Mouse (Mus musculus) bone marrow, adult 2 months (tissue): ENCODE measurements around the gene Clip2.

Experiments used
- CTCF ChIP-seq: fragments of 200-500 bp; IDR thresholded peaks from 2 replicates; pipeline ENCODE4 v1.5.1; 2011; ENCODE audit warnings: low read length, control low read depth; ENCODE audit not compliant: control insufficient read depth, insufficient read depth
- POLR2A ChIP-seq: fragments of 200-500 bp; IDR thresholded peaks from 2 replicates; pipeline ENCODE4 v1.6.1; 2011; ENCODE audit warnings: low read depth, mild to moderate bottlenecking, control low read depth, low read length, borderline replicate concordance; ENCODE audit not compliant: control insufficient read depth

GRCm38 (mm10) chr5:134445208-134445831, 106.9 kb downstream of the Clip2 start:
- TF ChIP-seq POLR2A (no peak), CTCF (no peak)
